ENCODE assay signal across 8 mouse cellular contexts in the genomic region with DNA sequence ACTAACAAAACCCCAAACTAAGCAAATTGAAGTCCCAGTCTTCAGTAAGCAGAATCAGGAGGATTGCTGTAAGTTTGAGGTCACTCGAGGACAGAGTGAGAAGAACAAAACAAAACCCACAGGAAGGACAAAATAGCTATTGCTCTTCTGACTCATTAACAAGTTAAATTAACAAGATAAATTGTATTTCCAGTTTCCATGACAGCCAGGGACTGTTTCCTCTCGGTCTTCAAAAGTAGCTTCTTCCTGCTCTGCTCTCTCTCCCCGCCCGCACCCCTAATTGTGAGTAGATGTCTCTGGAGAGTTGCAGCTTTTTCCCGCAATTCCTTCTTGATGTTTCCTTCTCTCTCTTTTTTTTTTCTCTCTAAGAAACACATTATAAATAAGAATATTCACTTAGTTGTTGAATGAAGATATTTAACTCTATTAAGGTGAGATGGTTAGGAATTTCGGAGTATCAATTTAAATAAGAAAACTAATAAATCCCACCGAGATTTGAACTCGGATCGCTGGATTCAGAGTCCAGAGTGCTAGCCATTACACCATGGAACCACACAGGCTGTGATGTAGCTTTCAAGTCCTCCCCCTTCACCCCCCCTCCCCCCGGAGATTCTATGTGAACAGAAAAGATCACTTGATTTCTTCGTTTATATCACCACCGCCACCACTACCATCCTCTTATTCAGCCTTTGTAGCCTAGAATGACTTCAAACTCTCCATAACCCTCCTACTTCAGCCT. TPM values are rescaled to one million over a fixed set of nuclear protein-coding genes. Genes with fewer than 3 reads are reported as not detected.
DNase-seq lines count a peak whose midpoint lies in the region; ATAC-seq and TF ChIP-seq lines count a peak whose summit lies in the region.

No protein-coding gene starts in this region.

- H3K9me3 ChIP-seq in hindbrain, embryonic 11.5 days (ENCODE audit: control insufficient read depth, low read length): no peaks in the 10 kb centered on the region

- no peak overlapping the region for H3K9ac ChIP-seq in hindbrain, embryonic 11.5 days (ENCODE audit: low read depth, low read length)

- WGBS in kidney, adult 2 months: 12% methylated on average over 12 of the region's 12 CpGs
- WGBS in hindbrain, embryonic 11.5 days: 4% methylated on average over 12 of the region's 12 CpGs

- H3K27ac ChIP-seq in kidney, adult 2 months (ENCODE audit: insufficient read depth, low read depth, low read length): no peak overlapping the region
- H3K27ac ChIP-seq in hindbrain, embryonic 11.5 days (ENCODE audit: low read depth, low read length): no peak overlapping the region

- no peaks in the 10 kb centered on the region for H3K36me3 ChIP-seq in kidney, adult 2 months (ENCODE audit: control insufficient read depth, insufficient read depth, low read length)
- no peaks in the 10 kb centered on the region for H3K36me3 ChIP-seq in hindbrain, embryonic 11.5 days (ENCODE audit: control insufficient read depth, insufficient read depth, low read length)

- peaks cover 10% of the 10 kb centered on the region for H3K27me3 ChIP-seq in kidney, adult 2 months (replicated peaks; ENCODE audit: control insufficient read depth, insufficient read depth, low read length)
- peaks cover 61% of the 10 kb centered on the region for H3K27me3 ChIP-seq in hindbrain, embryonic 11.5 days (ENCODE audit: control insufficient read depth, insufficient read depth, low read length)

- TF ChIP-seq CTCF in kidney, adult 2 months (conservative IDR thresholded peaks at IDR 0.05; ENCODE audit: insufficient read depth, insufficient read length, low read depth, low read length): no peak

- H3K4me1 ChIP-seq in kidney, adult 2 months (ENCODE audit: control insufficient read depth, insufficient read depth, low read length): no peaks in the 10 kb centered on the region
- H3K4me1 ChIP-seq in hindbrain, embryonic 11.5 days (replicated peaks; ENCODE audit: control insufficient read depth, insufficient read depth, low read length): peaks cover 2% of the 10 kb centered on the region; the same call in 1 of the 2 replicates

- peak overlapping the region; percentile 57 for H3K4me2 ChIP-seq in hindbrain, embryonic 11.5 days (replicated peaks; ENCODE audit: low read depth, low read length)

- 0 out of 2 replicates have a peak, but pooled peaks have one; percentile 30 for ATAC-seq in hindbrain, embryonic 11.5 days (ENCODE audit: low FRiP score)

- TF ChIP-seq POLR2A in kidney, adult 2 months (IDR thresholded peaks at IDR 0.05; ENCODE audit: low read depth, low read length): no peak

- DNase-seq in kidney, adult 2 months: peak; percentile 8
- DNase-seq in kidney, adult 9 months: no peak
- DNase-seq in ZHBTc4 (ENCODE audit: low read depth, low spot score): peak; percentile 77
- peak; percentile 73 for DNase-seq in hindbrain, embryonic 11.5 days (ENCODE audit: low spot score)
- DNase-seq in mesoderm, embryonic 11.5 days (ENCODE audit: low read depth, low spot score): peak; percentile 72
- DNase-seq in frontal cortex, postnatal 14 days (ENCODE audit: low spot score in 2 of 2): no peak
- DNase-seq in adrenal gland, postnatal 4 days (ENCODE audit: low spot score in 2 of 2): no peak
- DNase-seq in left cerebral cortex, adult 11 months (ENCODE audit: low spot score): no peak

- H3K4me3 ChIP-seq in kidney, adult 2 months (ENCODE audit: insufficient read depth, low read depth, low read length): no peak overlapping the region
- H3K4me3 ChIP-seq in hindbrain, embryonic 11.5 days (ENCODE audit: low read depth, low read length): peak overlapping the region; percentile 26

RNA-seq across cellular contexts. Expression of a gene that starts 13.3 kb away (rescaled TPM):
- 0.22 TPM in 1 of 2 replicates, not detected in the other for polyA plus RNA-seq in kidney, adult 2 months (2012; rRNA removed)
- 0.51 TPM in 1 of 2 replicates, not detected in the other for polyA plus RNA-seq in hindbrain, embryonic 11.5 days (2014; fragmentation: Nextera tagmentation; extraction: Ambion mirVana)
- not detected for total RNA-seq in adrenal gland, postnatal 4 days (2021)

RNA-seq across cellular contexts. Expression of a gene that starts 15.3 kb away (rescaled TPM):
- 0.04 and 0.06 TPM in 2 replicates for polyA plus RNA-seq in kidney, adult 2 months (2012; rRNA removed)
- 0.11 TPM in 2 replicates for polyA plus RNA-seq in hindbrain, embryonic 11.5 days (2014; fragmentation: Nextera tagmentation; extraction: Ambion mirVana)
- not detected for total RNA-seq in adrenal gland, postnatal 4 days (2021)

RNA-seq across cellular contexts. Expression of a gene that starts 39.1 kb away (rescaled TPM):
- 0.95 and 3.4 TPM in 2 replicates for polyA plus RNA-seq in kidney, adult 2 months (2012; rRNA removed)
- polyA plus RNA-seq in hindbrain, embryonic 11.5 days (2014; fragmentation: Nextera tagmentation; extraction: Ambion mirVana): 8.4 and 11.9 TPM in 2 replicates
- 100 to 1,000 TPM; 349 to 449 TPM for total RNA-seq in adrenal gland, postnatal 4 days (2021)

RNA-seq across cellular contexts. Expression of a gene that starts 39.4 kb away (rescaled TPM):
- 4.2 and 6.0 TPM in 2 replicates for polyA plus RNA-seq in kidney, adult 2 months (2012; rRNA removed)
- polyA plus RNA-seq in hindbrain, embryonic 11.5 days (2014; fragmentation: Nextera tagmentation; extraction: Ambion mirVana): 7.2 and 10.2 TPM in 2 replicates
- 100 to 1,000 TPM; 500 to 615 TPM for total RNA-seq in adrenal gland, postnatal 4 days (2021)

RNA-seq across cellular contexts. Expression of a gene that starts 44.9 kb away (rescaled TPM):
- 10.5 and 12.5 TPM in 2 replicates for polyA plus RNA-seq in kidney, adult 2 months (2012; rRNA removed)
- polyA plus RNA-seq in hindbrain, embryonic 11.5 days (2014; fragmentation: Nextera tagmentation; extraction: Ambion mirVana): 31.2 and 31.4 TPM in 2 replicates
- total RNA-seq in adrenal gland, postnatal 4 days (2021): 100 to 1,000 TPM; 221 to 240 TPM

Comparison
In these comparisons a context has a peak if more than half of its experiments do, and no peak if none do; other contexts are left out.
1. DNase-seq: peak in kidney, adult 2 months (single experiment), ZHBTc4 (single experiment), hindbrain, embryonic 11.5 days (single experiment) and mesoderm, embryonic 11.5 days (single experiment); none in kidney, adult 9 months (single experiment), frontal cortex, postnatal 14 days (0 of 2), adrenal gland, postnatal 4 days (0 of 2) and left cerebral cortex, adult 11 months (single experiment).